Mouse (Mus musculus) forebrain, embryonic 11.5 days (tissue): ENCODE measurements around the gene Mrpl46. TPM values are rescaled to one million over a fixed set of nuclear protein-coding genes. Genes with fewer than 3 reads are reported as not detected.

ENCODE experiments used
- ATAC-seq: fragments of 200-750 bp; cut with Nextera tagmentation; replicated peaks from 2 replicates; pipeline ENCODE4 v1.8.0; 2017; ENCODE audit warnings: moderate TSS enrichment; ENCODE audit not compliant: low FRiP score
- DNase-seq: peaks from one replicate; pipeline ENCODE4 v3.0.0-alpha.2; 2017; ENCODE audit warnings: low spot score
- H3K27ac ChIP-seq: fragments of 300-500 bp; sonication (generic); 2 replicates; pipeline ENCODE4 v1.5.1; 2014; ENCODE audit warnings: low read depth, low read length
- H3K27me3 ChIP-seq: fragments of 300-500 bp; sonication (generic); 2 replicates; pipeline ENCODE4 v1.6.1; 2014; ENCODE audit warnings: mild to moderate bottlenecking, low read length, mixed read lengths; ENCODE audit not compliant: control insufficient read depth, insufficient read depth
- H3K36me3 ChIP-seq: fragments of 300-500 bp; sonication (generic); 2 replicates; pipeline ENCODE4 v1.6.1; 2014; ENCODE audit warnings: mild to moderate bottlenecking, low read length, moderate library complexity, mixed read lengths; ENCODE audit not compliant: control insufficient read depth, insufficient read depth
- H3K4me1 ChIP-seq: fragments of 300-500 bp; sonication (generic); replicated peaks from 2 replicates; pipeline ENCODE4 v1.6.1; 2014; ENCODE audit warnings: low read length, mixed read lengths; ENCODE audit not compliant: control insufficient read depth, insufficient read depth
- H3K4me2 ChIP-seq: fragments of 300-500 bp; sonication (generic); 2 replicates; pipeline ENCODE4 v1.6.1; 2014; ENCODE audit warnings: low read depth, mild to moderate bottlenecking, low read length, moderate library complexity, mixed read lengths; ENCODE audit not compliant: severe bottlenecking
- H3K4me3 ChIP-seq: fragments of 300-500 bp; sonication (generic); 2 replicates; pipeline ENCODE4 v1.5.1; 2014; ENCODE audit warnings: low read depth, low read length
- H3K9ac ChIP-seq: fragments of 300-500 bp; sonication (generic); 2 replicates; pipeline ENCODE4 v1.6.1; 2014; ENCODE audit warnings: low read length
- H3K9me3 ChIP-seq: fragments of 300-500 bp; sonication (generic); 2 replicates; pipeline ENCODE4 v1.6.1; 2016; ENCODE audit warnings: low read length, mixed read lengths; ENCODE audit not compliant: control insufficient read depth
- WGBS: fragments of 180-500 bp; shearing (Covaris S2); extraction: QIAGEN DNeasy Blood & Tissue Kit; methylation state at CpG from one replicate; pipeline ENCODE4 v1.1.7; 2014; 5-methylcytosine and 5-hydroxymethylcytosine counted together
- polyA plus RNA-seq: library from polyadenylated mRNA; unstranded; fragments of >200 nt; fragmentation: Nextera tagmentation; extraction: Ambion mirVana; gene quantifications from 2 replicates; pipeline ENCODE4 v1.2.1, GENCODE M21; 2014

Gene Mrpl46
- polyA plus RNA-seq, 1 experiment from 2014 or later: 70.5 TPM

DNA sequence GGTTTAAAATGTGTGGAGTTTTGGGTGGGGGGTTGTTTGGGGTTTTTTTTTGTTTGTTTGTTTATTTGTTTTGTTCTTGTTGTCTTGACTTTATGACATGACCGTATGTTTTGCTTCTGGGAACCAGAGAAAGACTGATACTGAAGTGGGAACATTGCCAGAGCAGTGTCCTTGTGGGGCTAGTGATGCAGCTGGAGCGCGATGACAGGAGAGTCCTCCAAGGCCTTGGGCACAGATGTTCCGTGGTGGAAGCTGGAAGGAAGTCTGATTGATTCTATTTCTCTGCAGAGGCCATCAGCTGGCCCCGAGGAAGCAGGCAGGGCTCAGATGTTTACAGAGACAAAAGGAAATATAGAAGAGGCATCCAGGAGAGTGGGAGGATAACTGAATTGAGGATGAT lies 2.6 kb upstream of the Mrpl46 start:
- Histone ChIP-seq H3K27me3 (no peaks in the 10 kb centered on the region), H3K9me3 (no peaks in the 10 kb centered on the region), H3K9ac (no peak overlapping the region), H3K27ac (no peak overlapping the region), H3K4me3 (no peak overlapping the region), H3K4me2 (no peak overlapping the region), H3K36me3 (no peaks in the 10 kb centered on the region; the same call in 1 of the 2 replicates), H3K4me1 (no peaks in the 10 kb centered on the region; the same call in 1 of the 2 replicates)
- DNase-seq (no peak), ATAC-seq (no peak)
- WGBS: 90% methylated on average over 5 of the region's 5 CpGs

DNA sequence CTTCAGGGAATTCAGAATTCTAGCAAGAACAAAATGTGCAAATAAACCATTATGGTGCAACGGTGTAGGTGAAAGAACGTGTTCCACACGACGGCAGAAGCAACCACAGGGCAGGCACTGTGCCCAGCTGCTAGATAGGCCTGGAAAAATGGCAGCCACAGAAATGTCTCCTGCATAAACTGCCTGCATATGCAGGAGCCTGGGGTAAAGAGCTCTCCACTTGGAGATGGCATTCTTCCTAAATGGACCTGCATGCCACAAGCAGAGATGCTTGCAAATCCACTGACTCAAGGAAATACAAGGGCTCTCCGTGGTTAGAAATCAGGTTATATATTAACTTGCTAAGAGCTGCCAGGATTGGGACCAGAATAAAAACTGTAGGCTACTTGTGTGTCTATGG lies 4.6 kb downstream of the Mrpl46 start:
- no peaks in the 10 kb centered on the region for H3K9me3 ChIP-seq
- WGBS: 96% methylated on average over 5 of the region's 5 CpGs
- no peak overlapping the region for H3K4me2 ChIP-seq
- no peaks in the 10 kb centered on the region; the same call in 1 of the 2 replicates for H3K36me3 ChIP-seq
- DNase-seq (no peak), ATAC-seq (no peak)
- no peak overlapping the region for H3K9ac ChIP-seq
- no peak overlapping the region for H3K4me3 ChIP-seq
- no peaks in the 10 kb centered on the region; the same call in 1 of the 2 replicates for H3K4me1 ChIP-seq
- H3K27me3 ChIP-seq: no peaks in the 10 kb centered on the region
- H3K27ac ChIP-seq: no peak overlapping the region

DNA sequence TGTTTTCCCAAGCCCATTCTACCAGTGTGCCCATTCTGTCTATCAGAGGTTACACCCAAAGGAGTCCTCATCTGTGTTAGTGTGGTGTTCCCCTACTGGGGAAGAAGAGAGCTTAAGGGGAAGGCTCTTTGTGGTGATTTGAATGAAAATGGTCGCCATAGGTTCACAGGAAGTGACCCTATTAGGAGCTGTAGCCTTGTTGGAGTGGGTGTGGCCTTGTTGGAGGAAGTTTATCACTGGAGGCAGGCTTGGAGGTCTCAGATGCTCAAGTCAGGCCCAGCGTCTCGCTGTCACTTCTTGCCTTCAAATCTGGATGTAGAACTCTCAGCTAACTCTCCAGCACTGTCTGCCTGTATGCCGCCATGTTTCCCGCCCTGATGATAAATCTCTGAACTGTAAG lies 12.4 kb downstream of the Mrpl46 start:
- ATAC-seq (no peak), DNase-seq (peak; percentile 16)
- Histone ChIP-seq H3K9me3 (no peaks in the 10 kb centered on the region), H3K4me1 (no peaks in the 10 kb centered on the region), H3K4me2 (no peak overlapping the region), H3K27me3 (no peaks in the 10 kb centered on the region), H3K27ac (no peak overlapping the region), H3K36me3 (no peaks in the 10 kb centered on the region; the same call in 1 of the 2 replicates), H3K9ac (no peak overlapping the region), H3K4me3 (no peak overlapping the region)
- WGBS: 84% methylated on average over 5 of the region's 5 CpGs

DNA sequence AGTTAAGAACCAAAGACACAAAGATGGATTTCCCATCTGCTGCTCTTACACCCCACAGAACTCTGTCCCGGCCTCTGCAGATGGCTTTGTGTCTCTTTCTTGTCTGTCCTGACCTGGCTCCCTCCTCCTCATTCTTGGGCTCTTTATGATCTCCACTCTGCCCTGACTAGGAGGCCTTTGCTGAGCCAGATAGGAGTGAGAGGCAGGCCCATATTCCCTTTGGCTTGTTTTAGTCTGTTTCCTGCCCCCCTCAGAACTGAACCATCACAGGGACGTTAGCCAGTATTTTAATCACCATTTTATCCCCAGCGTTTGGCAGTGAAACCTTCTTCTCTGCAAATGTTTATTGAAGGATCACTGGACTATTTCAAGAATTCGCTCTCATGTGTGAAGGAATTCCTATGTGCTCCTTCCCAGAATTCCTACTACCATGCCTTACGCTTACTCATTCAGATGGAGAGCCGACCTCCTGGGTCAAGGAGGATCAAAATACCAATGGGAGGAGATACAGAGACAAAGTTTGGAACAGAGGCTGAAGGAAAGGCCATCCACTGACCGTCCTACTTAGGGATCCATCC lies 14.2 kb downstream of the Mrpl46 start:
- ATAC-seq (no peak), DNase-seq (peak; percentile 29)
- Histone ChIP-seq H3K27ac (no peak overlapping the region), H3K4me2 (no peak overlapping the region), H3K36me3 (no peaks in the 10 kb centered on the region; the same call in 1 of the 2 replicates), H3K9me3 (no peaks in the 10 kb centered on the region), H3K4me3 (no peak overlapping the region), H3K4me1 (no peaks in the 10 kb centered on the region), H3K27me3 (no peaks in the 10 kb centered on the region), H3K9ac (no peak overlapping the region)
- 79% methylated on average over 7 of the region's 7 CpGs for WGBS

DNA sequence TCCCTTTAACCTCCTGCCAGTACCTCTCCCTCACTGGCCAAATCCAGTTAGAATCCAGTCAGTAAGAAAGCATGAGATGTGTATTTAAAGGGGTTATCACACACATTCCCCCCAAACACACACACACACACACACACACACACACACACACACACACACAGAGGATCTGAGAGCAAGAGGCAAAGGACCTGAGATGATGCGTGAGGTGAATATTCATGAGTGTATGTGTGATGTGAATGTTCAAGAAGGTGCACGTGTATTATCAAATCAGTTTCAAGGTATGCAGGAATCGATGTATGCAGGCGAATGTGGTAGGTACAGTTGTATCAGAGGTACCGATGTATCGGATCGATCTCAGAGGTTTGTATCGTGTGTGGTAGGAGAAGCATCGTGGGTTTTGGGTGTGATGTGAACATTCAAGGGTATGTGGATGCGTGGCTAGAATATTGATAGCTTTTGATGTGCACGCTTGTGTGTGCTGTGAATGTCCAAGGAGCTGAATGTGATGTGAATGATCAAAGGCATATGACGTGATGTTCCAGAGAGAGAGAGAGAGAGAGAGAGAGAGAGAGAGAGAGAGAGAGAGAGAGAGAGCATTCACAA lies 15.3 kb downstream of the Mrpl46 start:
- DNase-seq (peak; percentile 19), ATAC-seq (no peak)
- H3K4me1 ChIP-seq: no peaks in the 10 kb centered on the region
- H3K9me3 ChIP-seq: no peaks in the 10 kb centered on the region
- no peak overlapping the region for H3K9ac ChIP-seq
- H3K36me3 ChIP-seq: no peaks in the 10 kb centered on the region
- H3K4me2 ChIP-seq: no peak overlapping the region
- H3K27me3 ChIP-seq: no peaks in the 10 kb centered on the region
- no peak overlapping the region for H3K4me3 ChIP-seq
- no peak overlapping the region for H3K27ac ChIP-seq
- 90% methylated on average over 12 of the region's 12 CpGs for WGBS

DNA sequence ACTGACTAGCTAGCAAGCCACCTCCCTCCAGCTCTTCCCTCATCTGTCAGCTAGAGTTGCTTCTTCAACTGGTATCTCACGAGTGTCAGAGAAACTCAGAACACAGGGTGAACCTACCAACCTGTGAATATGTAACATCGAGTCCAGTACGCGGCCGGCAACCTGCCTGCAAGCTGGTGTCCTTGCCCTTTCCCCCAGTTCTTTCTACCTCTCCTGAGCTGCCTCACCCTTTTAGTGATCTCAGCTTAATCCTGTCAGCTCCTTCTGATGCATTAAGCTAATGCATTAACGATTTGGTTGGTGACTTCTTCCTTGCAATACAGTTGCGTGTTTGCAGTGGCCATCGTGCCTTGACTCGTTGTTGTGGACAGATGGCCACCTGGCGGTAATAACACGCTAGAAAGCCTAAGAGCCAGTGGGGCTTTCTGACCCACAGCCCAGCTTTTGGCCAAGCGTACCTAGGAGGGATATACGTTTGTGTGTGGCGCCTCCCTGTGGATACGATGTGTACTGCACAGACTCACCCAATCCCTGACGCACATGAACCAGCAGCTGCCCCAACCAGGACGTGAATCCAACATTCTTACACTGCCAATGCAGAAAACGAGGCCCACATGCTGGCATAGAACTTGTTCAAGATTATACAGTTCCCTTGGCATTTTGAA lies 17.2 kb downstream of the Mrpl46 start:
- Histone ChIP-seq H3K9me3 (no peaks in the 10 kb centered on the region), H3K27ac (no peak overlapping the region), H3K36me3 (no peaks in the 10 kb centered on the region), H3K4me3 (no peak overlapping the region), H3K27me3 (no peaks in the 10 kb centered on the region), H3K9ac (no peak overlapping the region), H3K4me1 (no peaks in the 10 kb centered on the region), H3K4me2 (no peak overlapping the region)
- peak; percentile 81 for ATAC-seq
- WGBS: 20% methylated on average over 18 of the region's 18 CpGs
- peak; percentile 92 for DNase-seq

DNA sequence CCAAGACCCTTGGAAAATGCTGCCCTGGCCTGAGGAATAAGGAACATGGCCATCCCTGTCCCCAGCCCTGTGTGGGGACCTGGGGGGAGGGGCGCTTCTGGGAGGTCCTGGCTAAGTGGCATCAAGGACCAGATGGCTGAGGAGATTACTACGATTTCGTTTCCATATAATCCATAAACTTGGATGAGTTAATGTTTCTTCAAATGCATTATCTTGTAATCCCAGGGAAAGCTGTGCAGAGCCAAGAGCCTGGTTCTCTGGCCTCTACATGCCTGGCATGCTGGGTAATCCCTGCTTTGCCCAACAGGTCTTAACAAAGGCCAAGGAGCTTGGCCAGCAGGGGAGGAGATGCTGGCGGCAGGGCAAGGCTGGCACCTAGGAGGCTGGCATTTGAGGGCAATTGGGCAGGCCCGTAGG lies 18.1 kb downstream of the Mrpl46 start:
- 73% methylated on average over 5 of the region's 5 CpGs for WGBS
- no peaks in the 10 kb centered on the region for H3K4me1 ChIP-seq
- no peak for ATAC-seq

DNA sequence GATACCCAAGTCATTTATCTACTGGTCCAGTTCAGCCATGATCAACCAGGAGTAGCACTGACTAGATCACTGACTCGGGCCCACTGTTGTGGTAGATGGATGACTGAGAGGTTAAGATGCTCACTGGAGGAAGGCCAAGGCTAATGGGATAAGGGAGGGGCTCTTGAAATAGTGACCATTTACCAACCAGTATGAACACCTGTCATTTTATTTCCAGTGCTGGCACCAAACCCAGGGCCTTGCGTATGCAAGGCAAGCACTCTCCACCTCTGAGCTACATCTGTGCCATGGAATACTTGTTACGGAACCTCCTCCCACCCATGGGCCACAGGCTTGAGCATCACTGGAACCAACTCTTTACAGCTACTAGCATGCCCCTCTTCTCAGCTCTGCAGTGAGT lies 19.5 kb downstream of the Mrpl46 start:
- DNase-seq (no peak), ATAC-seq (no peak)
- Histone ChIP-seq H3K27me3 (no peaks in the 10 kb centered on the region), H3K36me3 (no peaks in the 10 kb centered on the region), H3K27ac (no peak overlapping the region), H3K4me1 (no peaks in the 10 kb centered on the region), H3K9ac (no peak overlapping the region), H3K4me2 (no peak overlapping the region), H3K9me3 (no peaks in the 10 kb centered on the region), H3K4me3 (no peak overlapping the region)
- WGBS: 94% methylated on average over 3 of the region's 3 CpGs

More for the DNA sequence above, 18.1 kb downstream of the Mrpl46 start:
- Histone ChIP-seq H3K36me3 (no peaks in the 10 kb centered on the region), H3K27ac (no peak overlapping the region), H3K9me3 (no peaks in the 10 kb centered on the region), H3K4me3 (no peak overlapping the region), H3K4me2 (no peak overlapping the region), H3K27me3 (no peaks in the 10 kb centered on the region), H3K9ac (no peak overlapping the region)
- no peak for DNase-seq
